Mouse (Mus musculus) limb, embryonic 15.5 days (tissue): Measurements from ENCODE around the gene Auh. TPM values are rescaled to one million over a fixed set of nuclear protein-coding genes. Genes with fewer than 3 reads are reported as not detected.

Experiments
- ATAC-seq: fragments of 200-750 bp; cut with Nextera tagmentation; 2 replicates; pipeline ENCODE4 v1.8.0; 2017; ENCODE audit warnings: low read depth, moderate TSS enrichment; ENCODE audit not compliant: insufficient number of reproducible peaks, low FRiP score, low TSS enrichment
- H3K27ac ChIP-seq: fragments of 300-500 bp; sonication (generic); 2 replicates; pipeline ENCODE4 v1.5.1; 2015; ENCODE audit warnings: moderate library complexity, mild to moderate bottlenecking, inconsistent platforms
- H3K27me3 ChIP-seq: fragments of 300-500 bp; sonication (generic); 2 replicates; pipeline ENCODE4 v1.6.1; 2015; ENCODE audit warnings: inconsistent platforms
- H3K36me3 ChIP-seq: fragments of 300-500 bp; sonication (generic); 2 replicates; pipeline ENCODE4 v1.6.1; 2015; ENCODE audit warnings: inconsistent platforms
- H3K4me1 ChIP-seq: fragments of 300-500 bp; sonication (generic); 2 replicates; pipeline ENCODE4 v1.6.1; 2015; ENCODE audit warnings: inconsistent platforms
- H3K4me2 ChIP-seq: fragments of 300-500 bp; sonication (generic); 2 replicates; pipeline ENCODE4 v1.6.1; 2015; ENCODE audit warnings: mild to moderate bottlenecking, inconsistent platforms
- H3K4me3 ChIP-seq: fragments of 300-500 bp; sonication (generic); 2 replicates; pipeline ENCODE4 v1.5.1; 2015; ENCODE audit warnings: mild to moderate bottlenecking, inconsistent platforms
- H3K9ac ChIP-seq: fragments of 300-500 bp; sonication (generic); 2 replicates; pipeline ENCODE4 v1.6.1; 2015; ENCODE audit warnings: inconsistent platforms
- H3K9me3 ChIP-seq: fragments of 300-500 bp; sonication (generic); 2 replicates; pipeline ENCODE4 v1.6.1; 2016; ENCODE audit warnings: inconsistent platforms
- WGBS: fragments of 180-500 bp; shearing (Covaris S2); methylation state at CpG from one replicate; pipeline ENCODE4 v1.1.7; 2015; 5-methylcytosine and 5-hydroxymethylcytosine counted together
- polyA plus RNA-seq: library from polyadenylated mRNA; unstranded; fragments of >200 nt; fragmentation: Nextera tagmentation; extraction: Ambion mirVana; gene quantifications from 2 replicates; pipeline ENCODE4 v1.2.1, GENCODE M21; 2015

The Auh gene
- polyA plus RNA-seq, 1 experiment from 2014 or later = 39.6 TPM

DNA sequence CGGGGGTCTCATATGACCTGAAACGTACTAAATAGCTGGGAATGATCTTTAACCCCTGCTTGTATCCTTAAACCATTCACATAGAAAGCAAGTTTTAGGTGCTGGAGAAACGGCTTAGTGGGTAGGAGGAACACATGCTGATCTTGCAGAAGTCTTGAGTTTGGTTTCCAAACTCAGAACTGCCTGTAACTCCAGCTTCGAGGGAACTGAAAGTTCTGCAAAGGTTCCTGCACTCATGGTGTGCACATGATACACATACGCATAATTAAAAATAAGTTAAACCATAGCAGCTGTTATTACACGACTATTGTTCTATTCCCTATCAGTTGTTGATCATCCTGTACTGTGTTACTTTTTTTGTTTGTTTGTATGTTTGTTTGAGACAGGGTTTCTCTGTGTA is 32.9 kb upstream of the Auh start:
- Histone ChIP-seq H3K36me3 (peaks cover 26% of the 10 kb centered on the region), H3K27me3 (no peaks in the 10 kb centered on the region), H3K9me3 (no peaks in the 10 kb centered on the region), H3K4me3 (no peak overlapping the region), H3K27ac (no peak overlapping the region), H3K4me1 (no peaks in the 10 kb centered on the region), H3K4me2 (no peak overlapping the region), H3K9ac (no peak overlapping the region)
- no peak for ATAC-seq
- 82% methylated on average over 6 of the region's 6 CpGs for WGBS

DNA sequence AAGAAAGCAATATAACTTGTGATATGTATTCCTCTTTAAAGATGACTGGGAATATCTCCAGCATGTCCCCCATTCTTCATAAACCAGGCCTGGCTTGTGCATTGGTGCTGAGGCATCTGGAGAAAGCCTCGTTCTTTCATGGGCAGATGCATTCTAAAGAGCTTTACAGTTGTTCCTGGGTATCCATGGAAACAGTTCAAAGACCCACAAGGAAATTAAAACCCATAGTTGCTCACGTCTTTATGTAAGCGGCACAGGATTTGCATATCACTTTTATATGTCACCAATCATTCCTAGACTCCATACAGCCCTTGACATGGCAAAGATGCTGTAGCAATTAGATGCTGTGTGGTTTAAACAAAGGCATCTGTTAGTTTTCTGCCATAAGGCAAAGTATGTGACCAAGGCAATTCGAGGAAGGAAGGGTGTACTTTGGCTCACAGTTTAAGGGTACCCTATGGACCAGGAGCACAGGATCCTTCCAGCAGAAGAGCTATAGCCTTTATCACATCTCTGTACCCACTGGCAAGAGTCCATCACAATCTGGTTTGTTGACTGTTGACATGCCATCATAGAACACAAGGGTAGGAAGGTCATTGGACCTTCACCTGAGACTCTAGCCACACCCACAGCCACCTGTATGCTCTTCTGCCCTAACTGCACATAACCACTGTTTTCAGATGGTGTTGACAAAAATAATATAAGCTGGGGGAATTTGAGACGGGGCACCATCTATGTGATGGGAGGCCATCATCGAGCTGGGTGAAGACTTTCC is 24.5 kb upstream of the Auh start:
- 84% methylated on average over 6 of the region's 6 CpGs for WGBS
- H3K9ac ChIP-seq = no peak overlapping the region
- no peak for ATAC-seq
- H3K4me1 ChIP-seq = no peaks in the 10 kb centered on the region
- no peaks in the 10 kb centered on the region for H3K9me3 ChIP-seq
- no peak overlapping the region for H3K4me3 ChIP-seq
- H3K4me2 ChIP-seq = no peak overlapping the region
- H3K27ac ChIP-seq = no peak overlapping the region
- no peaks in the 10 kb centered on the region for H3K27me3 ChIP-seq
- H3K36me3 ChIP-seq = no peaks in the 10 kb centered on the region

DNA sequence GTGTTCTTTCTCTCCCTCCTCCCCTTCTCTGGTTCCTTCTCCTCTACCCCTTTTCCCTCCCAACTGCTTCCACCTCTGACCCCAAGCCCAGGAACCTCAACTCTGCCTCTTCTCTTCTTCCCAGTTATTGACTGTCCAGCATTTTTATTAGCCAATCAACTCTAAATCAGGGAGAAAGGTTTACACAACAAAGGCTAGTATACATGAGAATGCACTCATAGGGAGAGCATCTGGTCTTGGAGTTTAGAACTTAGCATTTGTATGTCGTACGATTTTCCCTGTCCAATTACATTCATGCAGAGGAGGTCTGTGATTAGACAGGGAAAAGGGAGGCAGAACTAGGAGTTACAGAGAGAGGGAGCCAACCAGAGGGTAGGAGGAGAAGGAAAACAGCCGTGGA is 19.7 kb upstream of the Auh start:
- no peaks in the 10 kb centered on the region for H3K27me3 ChIP-seq
- no peaks in the 10 kb centered on the region for H3K36me3 ChIP-seq
- H3K4me2 ChIP-seq = no peak overlapping the region
- no peak overlapping the region for H3K9ac ChIP-seq
- no peaks in the 10 kb centered on the region for H3K9me3 ChIP-seq
- ATAC-seq = no peak
- no peak overlapping the region for H3K27ac ChIP-seq
- no peak overlapping the region for H3K4me3 ChIP-seq
- WGBS = 62% methylated on average over 3 of the region's 3 CpGs
- no peaks in the 10 kb centered on the region for H3K4me1 ChIP-seq

- WGBS = 78% methylated on average over 4 of the region's 4 CpGs
- no peaks in the 10 kb centered on the region for H3K4me1 ChIP-seq
- H3K27ac ChIP-seq = no peak overlapping the region
- no peak overlapping the region for H3K4me3 ChIP-seq
- H3K9me3 ChIP-seq = no peaks in the 10 kb centered on the region
- H3K4me2 ChIP-seq = no peak overlapping the region
- no peak overlapping the region for H3K9ac ChIP-seq
- no peaks in the 10 kb centered on the region for H3K27me3 ChIP-seq
- ATAC-seq = no peak
- no peaks in the 10 kb centered on the region for H3K36me3 ChIP-seq
These were observed 18.1 kb upstream of the Auh start for GRCm38 (mm10) chr13:52947545-52947944.

DNA sequence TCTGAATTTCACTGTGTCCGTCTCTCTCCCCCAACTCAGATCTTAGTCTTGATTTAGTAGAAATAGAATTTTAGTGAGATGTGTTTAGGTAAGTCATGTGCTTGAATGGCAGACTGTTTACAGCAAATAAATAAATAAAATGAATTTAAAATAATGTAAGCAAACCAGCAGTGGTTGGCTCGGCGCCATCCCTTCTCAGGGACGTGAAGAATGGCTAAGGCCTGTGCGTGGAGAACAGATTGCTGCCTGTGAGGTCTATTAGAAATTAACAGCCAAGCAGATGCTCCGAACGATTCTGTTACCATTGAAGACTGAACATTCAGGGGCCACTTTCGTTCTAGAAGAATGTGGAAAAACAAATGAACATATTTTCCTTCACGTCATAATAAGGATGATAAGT is 16.3 kb upstream of the Auh start:
- 76% methylated on average over 9 of the region's 9 CpGs for WGBS
- no peaks in the 10 kb centered on the region for H3K27me3 ChIP-seq
- no peaks in the 10 kb centered on the region for H3K36me3 ChIP-seq
- H3K4me2 ChIP-seq = no peak overlapping the region
- H3K4me3 ChIP-seq = no peak overlapping the region
- no peak overlapping the region for H3K9ac ChIP-seq
- ATAC-seq = no peak
- H3K27ac ChIP-seq = no peak overlapping the region
- H3K4me1 ChIP-seq = no peaks in the 10 kb centered on the region
- no peaks in the 10 kb centered on the region for H3K9me3 ChIP-seq

GRCm38 (mm10) chr13:52944116-52944515 is 14.6 kb upstream of the Auh start:
- no peak overlapping the region for H3K9ac ChIP-seq
- H3K27me3 ChIP-seq = no peaks in the 10 kb centered on the region
- H3K4me1 ChIP-seq = no peaks in the 10 kb centered on the region
- no peak overlapping the region for H3K4me2 ChIP-seq
- no peak overlapping the region for H3K4me3 ChIP-seq
- no peaks in the 10 kb centered on the region for H3K9me3 ChIP-seq
- no peaks in the 10 kb centered on the region for H3K36me3 ChIP-seq
- no peak overlapping the region for H3K27ac ChIP-seq
- WGBS = 47% methylated on average over 4 of the region's 4 CpGs
- no peak for ATAC-seq

DNA sequence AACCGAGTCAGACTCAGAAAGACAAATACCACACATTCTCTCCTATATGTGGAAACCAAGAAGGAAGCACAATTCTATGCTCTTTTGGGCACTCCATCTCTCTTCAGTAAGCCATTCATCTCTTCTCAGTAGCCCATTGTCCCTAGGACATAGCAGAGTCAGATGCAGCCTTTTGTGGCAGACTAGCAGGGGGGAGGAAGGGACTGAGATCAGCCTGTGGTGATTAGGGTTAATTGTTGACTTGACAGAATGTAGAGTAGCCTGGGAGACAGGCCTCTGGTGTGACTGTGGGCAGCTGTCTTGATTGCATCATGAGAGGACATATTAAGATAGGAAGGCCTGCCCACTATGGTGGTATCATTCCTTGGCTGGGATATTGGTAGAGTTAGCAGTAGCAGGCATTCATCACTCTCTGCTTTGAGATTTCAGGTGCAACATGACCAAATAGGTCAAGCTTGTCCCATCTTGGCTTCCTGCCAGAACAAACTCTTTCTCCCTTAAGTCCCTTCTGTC is 13.5 kb upstream of the Auh start:
- H3K4me3 ChIP-seq = no peak overlapping the region
- H3K36me3 ChIP-seq = no peaks in the 10 kb centered on the region
- no peak for ATAC-seq
- no peak overlapping the region for H3K27ac ChIP-seq
- no peaks in the 10 kb centered on the region for H3K27me3 ChIP-seq
- H3K9ac ChIP-seq = no peak overlapping the region
- H3K4me1 ChIP-seq = no peaks in the 10 kb centered on the region
- WGBS = 83% methylated on average over 1 of the region's 1 CpGs
- H3K4me2 ChIP-seq = no peak overlapping the region
- H3K9me3 ChIP-seq = no peaks in the 10 kb centered on the region

- WGBS = 88% methylated on average over 7 of the region's 7 CpGs
- no peak overlapping the region for H3K27ac ChIP-seq
- no peaks in the 10 kb centered on the region for H3K4me1 ChIP-seq
- H3K9me3 ChIP-seq = no peaks in the 10 kb centered on the region
- H3K9ac ChIP-seq = no peak overlapping the region
- H3K36me3 ChIP-seq = no peaks in the 10 kb centered on the region
- no peak overlapping the region for H3K4me2 ChIP-seq
- H3K27me3 ChIP-seq = no peaks in the 10 kb centered on the region
- no peak overlapping the region for H3K4me3 ChIP-seq
- ATAC-seq = no peak
These were observed 11.5 kb upstream of the Auh start for GRCm38 (mm10) chr13:52940956-52941355.

DNA sequence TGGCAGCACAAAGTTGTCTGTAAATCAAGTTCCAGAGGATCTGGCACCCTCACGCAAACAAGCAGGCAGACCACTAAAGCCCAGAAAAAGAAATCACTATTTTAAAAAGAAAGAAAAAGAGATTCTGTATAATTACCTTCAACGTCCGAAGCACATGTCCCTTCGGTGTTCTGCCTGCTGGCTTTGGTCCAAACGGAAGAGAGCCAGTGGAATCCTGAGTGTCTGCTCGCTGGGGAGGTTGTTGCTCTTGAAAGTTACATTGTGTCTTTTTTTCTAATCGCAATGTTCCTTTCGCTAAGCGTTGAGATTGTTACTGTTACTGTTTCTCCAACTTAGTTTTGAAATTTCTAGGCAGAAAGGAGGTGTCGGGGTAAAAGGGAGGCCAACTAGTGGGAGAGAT is 1.1 kb upstream of the Auh start:
- no peaks in the 10 kb centered on the region for H3K9me3 ChIP-seq
- H3K27me3 ChIP-seq = no peaks in the 10 kb centered on the region
- H3K4me1 ChIP-seq = peaks cover 19% of the 10 kb centered on the region
- H3K4me2 ChIP-seq = no peak overlapping the region
- WGBS = 54% methylated on average over 10 of the region's 10 CpGs
- no peak overlapping the region for H3K4me3 ChIP-seq
- ATAC-seq = no peak
- no peak overlapping the region for H3K9ac ChIP-seq
- no peaks in the 10 kb centered on the region for H3K36me3 ChIP-seq
- H3K27ac ChIP-seq = no peak overlapping the region

DNA sequence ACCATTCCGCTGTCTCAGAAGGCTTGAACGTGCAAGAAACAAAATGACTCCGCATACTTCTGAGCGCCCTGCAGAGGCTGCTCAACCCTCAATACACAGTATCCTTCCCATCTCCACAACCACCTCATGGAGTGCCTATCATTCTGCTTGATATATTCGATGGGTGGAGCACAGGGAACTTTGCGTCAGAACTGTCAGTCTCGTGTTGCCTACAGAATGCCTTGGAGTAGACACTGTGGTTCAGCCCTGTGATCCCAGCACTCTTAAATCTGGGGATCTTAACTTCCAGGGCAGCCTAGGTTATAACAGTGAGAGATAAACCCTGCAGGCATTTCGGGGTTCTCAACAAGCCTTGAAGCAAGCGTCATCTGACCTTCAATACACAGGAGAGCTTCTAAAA is 1.1 kb downstream of the Auh start:
- H3K9ac ChIP-seq = no peak overlapping the region

GRCm38 (mm10) chr13:52924457-52924856 is 5.0 kb downstream of the Auh start:
- H3K4me1 ChIP-seq = peaks cover 19% of the 10 kb centered on the region
- H3K27me3 ChIP-seq = no peaks in the 10 kb centered on the region
- no peak overlapping the region for H3K27ac ChIP-seq
- H3K4me3 ChIP-seq = no peak overlapping the region
- H3K4me2 ChIP-seq = no peak overlapping the region
- ATAC-seq = no peak
- 69% methylated on average over 5 of the region's 5 CpGs for WGBS
- H3K9me3 ChIP-seq = no peaks in the 10 kb centered on the region
- H3K36me3 ChIP-seq = no peaks in the 10 kb centered on the region
- H3K9ac ChIP-seq = no peak overlapping the region

More for the DNA sequence above, 1.1 kb downstream of the Auh start:
- H3K4me1 ChIP-seq = peaks cover 19% of the 10 kb centered on the region
- no peaks in the 10 kb centered on the region for H3K36me3 ChIP-seq
- peak overlapping the region; percentile 91 for H3K4me3 ChIP-seq
- WGBS = 60% methylated on average over 9 of the region's 9 CpGs
- ATAC-seq = no peak
- H3K9me3 ChIP-seq = no peaks in the 10 kb centered on the region
- H3K27ac ChIP-seq = no peak overlapping the region
- no peaks in the 10 kb centered on the region for H3K27me3 ChIP-seq
- H3K4me2 ChIP-seq = peak overlapping the region; percentile 64

GRCm38 (mm10) chr13:52921966-52922365 is 7.5 kb downstream of the Auh start:
- Histone ChIP-seq H3K36me3 (peaks cover 7% of the 10 kb centered on the region; the same call in 1 of the 2 replicates), H3K9me3 (no peaks in the 10 kb centered on the region), H3K9ac (no peak overlapping the region), H3K4me1 (peaks cover 5% of the 10 kb centered on the region; the same call in 1 of the 2 replicates), H3K27me3 (no peaks in the 10 kb centered on the region), H3K27ac (no peak overlapping the region), H3K4me2 (no peak overlapping the region), H3K4me3 (no peak overlapping the region)
- WGBS = 77% methylated on average over 8 of the region's 8 CpGs
- no peak for ATAC-seq
